Mouse (Mus musculus) ES-Bruce4 (cell line): ENCODE measurements around the gene Slc5a5. TPM values are rescaled to one million over a fixed set of nuclear protein-coding genes. Genes with fewer than 3 reads are reported as not detected.

Source experiments
- H3K27ac ChIP-seq: 2 replicates; pipeline ENCODE4 v1.5.1; 2012; ENCODE audit warnings: low read length, inconsistent platforms; ENCODE audit not compliant: insufficient read depth
- H3K27me3 ChIP-seq: 2 replicates; pipeline ENCODE4 v1.6.1; 2012; ENCODE audit warnings: mild to moderate bottlenecking, low read length, inconsistent platforms; ENCODE audit not compliant: control insufficient read depth, poor library complexity, insufficient read depth, severe bottlenecking
- H3K36me3 ChIP-seq: 2 replicates; pipeline ENCODE4 v1.6.1; 2012; ENCODE audit warnings: inconsistent platforms, mild to moderate bottlenecking, low read length, moderate library complexity; ENCODE audit not compliant: control insufficient read depth, poor library complexity, insufficient read depth, severe bottlenecking
- H3K4me1 ChIP-seq: one replicate; pipeline ENCODE4 v1.8.1; 2011; ENCODE audit warnings: low read length; ENCODE audit not compliant: control insufficient read depth, insufficient read depth
- H3K4me3 ChIP-seq: 2 replicates; pipeline ENCODE4 v1.5.1; 2011; ENCODE audit warnings: low read depth, mild to moderate bottlenecking, low read length
- H3K9ac ChIP-seq: 2 replicates; pipeline ENCODE4 v1.6.1; 2012; ENCODE audit warnings: low read depth, mild to moderate bottlenecking, inconsistent platforms; ENCODE audit not compliant: poor library complexity, severe bottlenecking
- H3K9me3 ChIP-seq: replicated peaks from 2 replicates; pipeline ENCODE4 v1.6.1; 2012; ENCODE audit warnings: mild to moderate bottlenecking, low read length, inconsistent platforms; ENCODE audit not compliant: control insufficient read depth, poor library complexity, insufficient read depth, severe bottlenecking
- CTCF ChIP-seq: IDR thresholded peaks from one replicate; pipeline ENCODE4 v1.8.1; 2011; ENCODE audit warnings: low read depth, low read length
- EP300 ChIP-seq: IDR thresholded peaks from 2 replicates; pipeline ENCODE4 v1.6.1; 2011; ENCODE audit warnings: low read depth, low read length; ENCODE audit not compliant: insufficient read depth
- POLR2A ChIP-seq: IDR thresholded peaks from one replicate; pipeline ENCODE4 v1.8.1; 2011; ENCODE audit warnings: low read length; ENCODE audit not compliant: insufficient read depth
- polyA plus RNA-seq: library from polyadenylated mRNA; stranded (reverse); fragments of >200 nt; gene quantifications from 2 replicates; pipeline ENCODE4 v1.2.4, GENCODE M21; 2011; ENCODE audit warnings: low read depth; ENCODE audit not compliant: missing spikeins, insufficient read depth, insufficient read length

Slc5a5 gene
- polyA plus RNA-seq, 1 experiment, result 13.3 TPM

GRCm38 (mm10) chr8:70879500-70879899 is 13.1 kb downstream of the Slc5a5 start:
- Histone ChIP-seq H3K9me3 (no peaks in the 10 kb centered on the region), H3K4me3 (no peak overlapping the region), H3K36me3 (no peaks in the 10 kb centered on the region), H3K27ac (peak overlapping the region; percentile 48), H3K27me3 (no peaks in the 10 kb centered on the region), H3K9ac (no peak overlapping the region), H3K4me1 (peaks cover 10% of the 10 kb centered on the region)
- TF ChIP-seq EP300 (no peak), CTCF (no peak), POLR2A (no peak)

GRCm38 (mm10) chr8:70878178-70878577 is 14.4 kb downstream of the Slc5a5 start:
- TF ChIP-seq POLR2A, result no peak
- TF ChIP-seq CTCF, result no peak
- no peak for TF ChIP-seq EP300
- Histone ChIP-seq H3K27me3 (no peaks in the 10 kb centered on the region), H3K27ac (peak overlapping the region; percentile 5; the same call in 1 of the 2 replicates), H3K4me1 (peaks cover 10% of the 10 kb centered on the region), H3K9me3 (no peaks in the 10 kb centered on the region), H3K36me3 (no peaks in the 10 kb centered on the region), H3K9ac (no peak overlapping the region), H3K4me3 (no peak overlapping the region)

GRCm38 (mm10) chr8:70876382-70876781 is 16.2 kb downstream of the Slc5a5 start:
- Histone ChIP-seq H3K9ac (no peak overlapping the region), H3K27ac (peak overlapping the region; percentile 12; the same call in 1 of the 2 replicates), H3K9me3 (no peaks in the 10 kb centered on the region), H3K4me1 (peaks cover 14% of the 10 kb centered on the region), H3K27me3 (no peaks in the 10 kb centered on the region), H3K4me3 (no peak overlapping the region), H3K36me3 (no peaks in the 10 kb centered on the region)
- TF ChIP-seq POLR2A (no peak), EP300 (0 out of 2 replicates have a peak, but pooled peaks have one; percentile 2)

GRCm38 (mm10) chr8:70874441-70874840 is 18.1 kb downstream of the Slc5a5 start:
- Histone ChIP-seq H3K4me1 (peaks cover 8% of the 10 kb centered on the region), H3K36me3 (no peaks in the 10 kb centered on the region), H3K4me3 (peak overlapping the region; percentile 8; the same call in 1 of the 2 replicates), H3K9me3 (no peaks in the 10 kb centered on the region), H3K9ac (peak overlapping the region; percentile 80), H3K27ac (peak overlapping the region; percentile 42), H3K27me3 (no peaks in the 10 kb centered on the region)
- TF ChIP-seq CTCF, result no peak
- no peak for TF ChIP-seq EP300
- TF ChIP-seq POLR2A, result no peak

GRCm38 (mm10) chr8:70873364-70873985 is 19.1 kb downstream of the Slc5a5 start, which contains the start of gene Ccdc124:
Gene Ccdc124, minus strand, starts transcription at chr8:70873935.
- H3K4me1 ChIP-seq, result peaks cover 4% of the 10 kb centered on the region
- H3K4me3 ChIP-seq, result peak within 1 kb of the TSS; percentile 88
- peak within 1 kb of the TSS; percentile 80 for H3K9ac ChIP-seq
- no peaks in the 10 kb centered on the region for H3K9me3 ChIP-seq
- H3K36me3 ChIP-seq, result no peaks in the 10 kb centered on the region
- TF ChIP-seq POLR2A (no peak), CTCF (peak; percentile 85)
- no peaks in the 10 kb centered on the region for H3K27me3 ChIP-seq
- peak within 1 kb of the TSS; percentile 85 for H3K27ac ChIP-seq

- Histone ChIP-seq H3K36me3 (no peaks in the 10 kb centered on the region; the same call in 1 of the 2 replicates), H3K4me1 (peaks cover 4% of the 10 kb centered on the region), H3K9me3 (no peaks in the 10 kb centered on the region), H3K27me3 (no peaks in the 10 kb centered on the region), H3K4me3 (peak overlapping the region; percentile 88), H3K27ac (peak overlapping the region; percentile 64), H3K9ac (peak overlapping the region; percentile 80)
- TF ChIP-seq EP300, result no peak
- TF ChIP-seq POLR2A, result no peak
- TF ChIP-seq CTCF, result no peak
These were observed 19.8 kb downstream of the Slc5a5 start for GRCm38 (mm10) chr8:70872643-70873363.
